Mouse (Mus musculus) left cerebral cortex, adult 18-20 months (tissue): ENCODE results near the gene Rfx8. TPM values are rescaled to one million over a fixed set of nuclear protein-coding genes. Genes with fewer than 3 reads are reported as not detected.
"Not testable (repeated sequence)": the region's sequence is repeated elsewhere in the genome, so short reads cannot be mapped to it uniquely, and the experiment has no call there.

ENCODE experiments used
- DNase-seq, 2 experiments: peaks; one replicate each; pipeline ENCODE4 v3.0.0; 2021 to 2022; ENCODE audit warnings: low spot score in 2 of 2, mixed read lengths in 1 of 2
- total RNA-seq, 2 experiments: library from RNA; stranded (reverse); gene quantifications; 2 replicates each; pipeline ENCODE4 v1.2.3; 2021

Rfx8 gene
- total RNA-seq, 2 experiments from 2014 or later: 0.16 TPM; not detected in 1

GRCm38 (mm10) chr1:39695198-39695597 is 25.6 kb downstream of the Rfx8 start:
- no peak for DNase-seq

- DNase-seq: no peak
Observed at GRCm38 (mm10) chr1:39694756-39695155, 26.0 kb downstream of the Rfx8 start.

DNA sequence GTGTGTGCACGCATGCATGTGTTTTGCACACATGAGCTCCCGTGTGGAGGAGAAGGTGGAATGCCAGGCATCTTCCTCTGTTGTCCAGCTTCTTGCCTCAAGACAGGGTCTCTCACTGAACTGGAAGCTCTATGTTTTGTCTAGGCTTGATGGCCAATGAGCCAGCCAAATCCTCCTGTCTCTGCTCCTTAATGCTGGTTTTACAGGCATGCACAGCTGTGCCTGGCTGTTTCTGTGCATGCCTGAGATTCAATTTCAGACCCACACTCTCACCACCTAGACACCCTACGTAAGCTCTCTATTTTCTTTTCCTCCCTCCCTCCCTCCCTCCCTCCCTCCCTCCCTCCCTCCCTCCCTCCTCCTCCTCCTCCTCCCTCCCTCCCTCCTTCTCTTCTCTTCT is 28.8 kb downstream of the Rfx8 start:
- DNase-seq: no peak

DNA sequence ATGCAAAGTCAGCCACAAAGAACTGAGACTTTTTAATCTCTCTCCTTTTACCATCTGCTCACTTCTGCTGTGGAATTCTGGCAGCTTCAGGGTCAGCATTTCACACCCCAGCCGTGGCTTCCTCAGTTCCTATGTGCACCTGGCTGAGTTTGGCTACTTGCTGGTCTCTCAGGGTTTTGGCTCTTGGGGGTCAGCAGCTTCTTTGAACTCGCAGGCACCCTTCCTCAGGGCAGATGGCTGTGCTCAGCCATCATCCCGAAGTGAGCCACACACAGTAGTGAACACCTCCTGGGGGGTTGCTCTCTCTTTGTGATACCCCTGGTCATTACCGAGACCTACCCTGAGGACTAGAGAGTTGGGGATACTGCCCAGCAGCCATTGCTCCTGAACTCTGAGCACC is 29.7 kb downstream of the Rfx8 start:
- no peak for DNase-seq

DNA sequence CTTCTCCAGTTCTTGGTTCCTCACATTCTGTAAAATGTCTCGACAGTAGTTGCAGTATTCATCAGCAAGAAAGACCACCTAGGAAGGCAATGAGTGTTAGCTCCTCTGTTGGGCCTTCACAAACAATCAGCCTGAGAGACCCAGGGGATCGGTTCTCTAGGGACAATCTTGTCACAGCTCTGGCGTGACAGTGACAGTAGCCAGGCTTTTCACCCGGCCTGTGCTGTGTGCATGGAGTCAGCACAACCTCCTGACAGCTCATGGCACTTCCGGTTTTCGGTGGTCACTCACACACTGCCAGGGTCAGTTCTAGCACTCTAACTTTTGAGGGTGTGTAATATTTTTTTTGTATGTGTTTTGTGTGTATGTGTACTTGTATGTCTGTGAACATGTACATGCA is 32.2 kb downstream of the Rfx8 start:
- no peak for DNase-seq

DNA sequence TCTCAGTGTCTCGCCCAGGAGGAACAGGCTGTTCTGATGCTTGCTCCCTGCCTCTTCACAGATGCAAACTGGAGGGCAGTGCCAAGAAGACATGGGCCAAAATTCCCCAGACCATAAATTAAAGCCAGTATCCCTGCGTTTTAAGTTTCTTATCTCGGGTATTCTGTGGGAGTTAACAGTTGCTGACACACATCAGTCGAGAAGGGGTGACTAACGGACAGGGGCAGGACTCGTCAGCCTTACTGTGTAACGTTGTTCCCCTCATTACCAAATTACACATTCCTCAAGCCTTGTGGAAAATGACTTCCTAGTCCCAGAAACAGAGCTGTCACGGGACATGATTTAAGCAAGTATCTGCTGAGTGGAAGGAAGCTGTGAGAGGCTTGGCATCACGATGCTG is 33.5 kb downstream of the Rfx8 start:
- no peak for DNase-seq

DNA sequence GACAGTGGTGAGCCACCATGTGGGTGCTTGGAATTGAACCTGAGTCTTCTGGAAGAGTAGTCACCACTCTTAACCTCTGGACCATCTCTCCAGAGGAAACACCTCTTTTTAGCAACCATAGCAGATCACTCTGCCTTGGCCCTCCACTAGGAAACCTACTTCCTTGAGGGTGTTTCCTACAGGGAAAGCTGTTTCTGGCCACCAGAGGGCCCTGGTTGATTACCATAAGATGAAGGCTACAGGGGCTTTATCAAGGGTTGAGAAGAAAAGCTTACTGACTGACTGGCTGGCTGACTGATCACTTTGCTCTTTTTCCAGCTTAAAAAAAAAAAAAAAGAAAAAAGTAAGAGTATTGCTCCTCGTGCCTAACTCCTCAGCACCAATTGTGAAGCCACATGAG is 35.0 kb downstream of the Rfx8 start:
- peak; percentile 69 to 75 for DNase-seq

DNA sequence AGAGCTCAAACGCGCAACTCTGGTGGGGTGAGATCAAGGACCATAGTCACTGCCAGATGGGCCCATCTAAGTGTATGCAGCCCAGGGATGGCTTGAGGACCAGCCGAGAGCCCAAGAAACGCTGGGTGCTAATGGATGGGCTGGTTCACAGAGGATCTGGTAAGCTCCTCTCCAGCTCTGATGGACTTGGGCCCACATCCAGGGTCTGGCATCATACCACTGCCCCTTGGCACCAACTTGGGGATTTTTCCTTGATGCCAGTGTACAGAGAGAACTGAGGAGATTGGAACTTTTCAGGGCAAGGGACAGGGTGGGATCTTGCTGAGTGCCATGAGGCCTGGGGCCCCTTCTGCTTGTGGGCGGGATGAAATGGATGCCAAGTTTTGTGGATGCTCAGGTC is 39.2 kb downstream of the Rfx8 start:
- no peak for DNase-seq

DNA sequence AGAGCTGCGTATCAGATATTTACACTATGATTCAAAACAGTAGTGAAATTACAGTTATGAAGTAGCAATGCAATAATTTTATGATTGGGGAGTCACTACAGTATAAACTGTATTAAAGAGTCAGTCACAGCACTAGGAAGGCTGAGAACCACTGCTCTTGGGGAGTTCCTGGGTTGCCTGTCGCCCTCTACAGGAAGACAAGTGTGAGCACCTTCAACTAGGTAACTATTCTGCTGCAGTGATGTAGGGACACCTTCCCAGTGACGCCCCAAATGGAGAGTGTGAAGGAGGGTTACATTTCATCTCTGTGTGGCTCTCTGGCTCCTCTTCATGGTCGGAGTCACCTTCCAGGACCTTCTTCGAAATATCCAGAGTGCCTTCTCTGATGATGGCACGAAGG is 40.3 kb downstream of the Rfx8 start:
- no peak for DNase-seq

DNA sequence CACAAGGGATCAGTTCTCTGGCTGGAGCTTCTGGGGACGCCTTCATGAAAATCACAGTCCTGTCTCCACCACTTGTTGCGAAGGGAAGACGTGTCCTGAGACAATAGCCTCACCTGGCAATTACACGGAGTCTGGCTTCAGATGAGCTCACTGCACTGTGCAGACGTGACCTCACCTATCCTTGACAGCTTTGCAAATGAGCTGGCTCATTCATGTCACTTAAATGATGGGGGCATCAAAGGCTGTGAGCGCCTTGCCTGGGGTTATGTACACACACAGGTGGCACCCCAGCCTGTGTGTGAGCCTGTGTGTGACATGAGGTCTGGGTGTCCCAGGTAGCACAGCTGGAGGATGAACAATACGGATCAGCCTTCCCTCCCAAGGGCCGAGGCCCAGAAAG is 41.9 kb downstream of the Rfx8 start:
- DNase-seq: no peak

- peak; percentile 23 to 29 for DNase-seq
Observed at GRCm38 (mm10) chr1:39676221-39676876, 44.4 kb downstream of the Rfx8 start.

GRCm38 (mm10) chr1:39672362-39673105 is 48.3 kb downstream of the Rfx8 start:
- DNase-seq: no peak

DNA sequence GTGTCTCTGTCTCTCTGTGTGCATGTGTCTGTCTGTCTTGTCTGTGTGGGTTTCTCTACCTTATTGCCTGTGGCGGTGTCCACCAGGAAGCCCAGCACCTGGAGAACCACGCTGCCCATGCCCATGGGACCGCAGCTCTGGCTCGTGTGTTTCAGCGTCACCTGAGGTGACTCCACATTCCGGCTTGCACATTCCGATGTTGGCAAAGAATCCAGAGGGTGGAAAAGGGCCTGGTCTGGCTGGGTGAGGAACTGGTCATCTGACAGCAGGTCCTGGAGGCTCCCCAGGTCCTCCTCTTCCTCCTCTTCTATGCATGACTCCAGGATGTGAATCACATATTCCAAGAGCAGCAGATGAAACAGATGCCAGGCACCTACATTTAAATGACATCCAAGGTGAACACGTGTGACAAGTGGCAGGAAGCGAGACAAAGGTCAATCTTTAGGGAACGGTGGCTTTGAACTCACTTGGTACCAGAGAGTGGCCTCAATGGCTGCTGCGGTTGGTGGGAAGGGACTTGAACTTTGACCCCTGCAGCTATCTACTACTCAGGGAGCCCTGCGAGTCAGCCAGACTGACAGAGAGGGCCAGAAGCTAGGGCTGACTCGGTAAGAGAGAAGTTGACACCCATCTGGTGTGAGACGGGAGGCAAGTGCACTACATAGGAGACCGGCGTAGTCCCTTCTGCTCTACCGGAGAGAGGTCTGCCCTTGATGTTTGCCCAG is 50.4 kb downstream of the Rfx8 start:
- no peak for DNase-seq

DNA sequence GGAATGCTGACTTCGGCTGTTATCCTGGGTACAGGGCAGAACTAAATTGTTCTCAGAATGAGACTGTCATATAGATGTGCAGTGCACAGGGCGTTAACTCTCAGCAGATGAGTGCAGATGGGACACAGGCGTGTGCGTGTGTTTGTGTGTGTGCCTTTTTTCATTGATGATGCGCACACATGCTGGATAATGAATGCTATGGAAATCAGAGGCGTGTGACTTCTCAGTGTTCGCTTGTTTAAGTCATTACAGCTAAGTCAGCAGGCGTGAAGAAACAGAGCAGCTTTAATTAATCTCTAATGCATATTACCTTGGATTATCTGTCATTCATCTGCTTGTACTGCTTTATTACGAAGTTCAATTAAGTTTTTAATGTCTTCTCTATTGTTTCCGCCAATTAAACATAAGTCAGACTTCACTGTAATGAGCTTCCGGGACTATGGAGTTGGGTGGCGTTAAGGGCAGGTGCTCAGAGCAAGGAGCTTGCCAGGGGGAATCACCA is 54.0 kb downstream of the Rfx8 start:
- no peak for DNase-seq

DNA sequence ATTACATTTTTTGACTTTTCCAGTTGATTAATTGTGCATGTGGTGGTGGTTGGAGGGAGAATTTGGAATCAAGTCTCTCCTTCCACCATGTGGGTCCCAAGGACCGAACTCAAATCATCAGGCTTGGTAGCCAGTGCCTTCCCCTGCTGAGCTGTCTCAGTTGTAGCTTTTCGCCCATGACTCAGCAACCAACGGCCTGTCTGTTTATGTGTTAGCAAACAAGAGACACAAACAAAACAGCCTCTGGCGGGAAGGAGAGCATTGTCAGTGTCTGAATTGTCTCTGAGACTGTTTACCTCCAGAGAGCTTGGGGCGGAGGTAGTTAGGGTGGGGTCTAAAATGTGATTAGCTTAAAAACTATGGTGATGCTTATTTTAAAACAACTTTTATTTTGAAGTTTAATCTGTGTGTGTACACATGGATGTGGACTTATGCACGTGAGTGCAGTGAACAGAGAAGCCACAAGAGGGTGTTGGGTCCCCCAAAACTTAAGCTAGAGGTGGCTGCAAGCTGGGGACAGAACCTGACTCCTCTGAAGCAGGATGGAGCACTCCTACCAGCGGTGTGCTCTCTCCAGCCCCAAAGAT is 56.7 kb downstream of the Rfx8 start:
- no peak for DNase-seq

DNA sequence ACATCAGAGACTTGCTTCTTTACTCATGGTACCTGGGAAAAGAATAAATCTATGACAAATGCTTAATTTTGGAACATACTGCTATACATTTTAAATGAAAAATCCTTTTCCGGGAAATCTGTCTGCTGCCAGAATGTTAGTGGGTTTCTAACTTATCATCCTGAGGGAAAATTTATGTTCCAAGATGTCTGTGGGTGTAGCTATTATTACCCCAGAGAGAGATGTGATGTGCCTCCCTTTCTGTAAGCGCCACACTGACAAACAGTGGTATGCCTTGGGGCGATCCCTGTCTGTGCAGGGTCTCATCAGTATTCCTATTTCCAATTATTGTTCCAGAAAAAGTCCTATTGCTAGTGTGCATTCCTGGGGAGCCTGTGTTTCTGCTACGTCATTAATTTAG is 57.7 kb downstream of the Rfx8 start:
- DNase-seq: no peak

DNA sequence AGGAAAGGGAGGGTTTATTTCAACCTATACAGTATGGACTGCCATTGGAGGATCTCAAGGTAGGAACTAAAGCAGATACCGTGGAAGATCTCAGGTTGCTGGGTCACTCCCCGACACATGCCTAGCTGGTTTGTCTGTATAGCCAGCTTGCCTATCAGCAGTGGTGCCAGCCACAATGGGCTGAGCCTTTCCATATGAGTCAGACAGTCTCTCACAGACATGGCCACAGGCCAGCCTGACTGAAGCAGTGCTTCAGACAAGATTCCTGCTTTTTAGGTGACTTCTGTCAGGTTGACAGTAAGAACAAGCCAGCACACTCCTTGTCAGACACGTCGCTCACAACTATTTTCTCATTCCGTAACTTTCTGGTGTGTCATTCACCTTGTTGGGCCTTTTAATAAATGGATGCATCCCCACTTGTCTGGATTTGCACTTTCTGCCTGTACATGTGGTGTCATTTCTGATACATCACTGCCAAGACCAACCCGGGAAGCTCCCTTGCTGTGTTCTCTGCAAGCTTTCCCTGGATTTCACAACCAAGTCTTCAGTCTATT is 63.7 kb downstream of the Rfx8 start:
- no peak for DNase-seq

DNA sequence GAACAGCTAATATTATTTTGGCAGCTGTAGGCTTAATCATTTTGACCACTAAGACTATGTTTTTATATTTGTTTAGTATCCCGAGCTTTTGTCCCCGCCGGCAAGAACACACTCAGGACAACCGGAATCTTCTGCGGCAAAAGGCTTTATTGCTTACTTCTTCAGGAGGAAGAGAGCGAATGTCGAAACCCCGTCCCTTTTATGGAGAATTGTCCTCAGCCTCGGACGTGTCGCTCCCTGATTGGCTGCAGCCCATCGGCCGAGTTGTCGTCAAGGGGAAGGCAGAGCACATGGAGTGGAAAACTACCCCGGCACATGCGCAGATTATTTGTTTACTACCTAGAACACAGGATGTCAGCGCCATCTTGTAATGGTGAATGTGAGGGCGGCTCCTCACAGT is 65.9 kb downstream of the Rfx8 start:
- DNase-seq: not testable (repeated sequence)

- DNase-seq: no peak
Observed at GRCm38 (mm10) chr1:39653028-39653427, 67.8 kb downstream of the Rfx8 start.

DNA sequence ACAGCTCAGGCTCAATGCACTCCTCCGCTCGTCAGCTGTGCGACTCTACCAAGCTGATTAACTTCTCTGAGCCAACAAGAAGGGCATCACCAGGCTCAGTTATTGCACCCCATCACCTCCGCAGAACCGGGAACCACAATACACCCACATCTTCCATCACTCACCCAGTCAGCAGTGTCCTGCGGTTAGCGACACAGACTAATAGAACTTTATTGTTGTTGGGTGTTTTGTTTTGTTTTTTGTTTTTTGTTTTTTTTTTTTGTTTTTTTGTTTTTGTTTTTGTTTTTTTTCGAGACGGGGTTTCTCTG is 69.6 kb downstream of the Rfx8 start, which contains the start of gene Creg2:
TSS of gene Creg2 (minus strand) at position 234 of the 308 bp plus-strand sequence.
- DNase-seq: no peak

- peak; percentile 74 to 83 for DNase-seq
Observed at GRCm38 (mm10) chr1:39650435-39651240, 70.2 kb downstream of the Rfx8 start.
